Mouse (Mus musculus) frontal cortex, postnatal 36 days (tissue): ENCODE results near the gene Pxylp1.
A peak's percentile ranks its signal among the peaks of the same experiment; 100 is the strongest.

Experiments used
- DNase-seq, 2 experiments: peaks; one replicate each; pipeline ENCODE4 v3.0.0; 2022; ENCODE audit warnings: low spot score in 2 of 2

Pxylp1 gene

DNA sequence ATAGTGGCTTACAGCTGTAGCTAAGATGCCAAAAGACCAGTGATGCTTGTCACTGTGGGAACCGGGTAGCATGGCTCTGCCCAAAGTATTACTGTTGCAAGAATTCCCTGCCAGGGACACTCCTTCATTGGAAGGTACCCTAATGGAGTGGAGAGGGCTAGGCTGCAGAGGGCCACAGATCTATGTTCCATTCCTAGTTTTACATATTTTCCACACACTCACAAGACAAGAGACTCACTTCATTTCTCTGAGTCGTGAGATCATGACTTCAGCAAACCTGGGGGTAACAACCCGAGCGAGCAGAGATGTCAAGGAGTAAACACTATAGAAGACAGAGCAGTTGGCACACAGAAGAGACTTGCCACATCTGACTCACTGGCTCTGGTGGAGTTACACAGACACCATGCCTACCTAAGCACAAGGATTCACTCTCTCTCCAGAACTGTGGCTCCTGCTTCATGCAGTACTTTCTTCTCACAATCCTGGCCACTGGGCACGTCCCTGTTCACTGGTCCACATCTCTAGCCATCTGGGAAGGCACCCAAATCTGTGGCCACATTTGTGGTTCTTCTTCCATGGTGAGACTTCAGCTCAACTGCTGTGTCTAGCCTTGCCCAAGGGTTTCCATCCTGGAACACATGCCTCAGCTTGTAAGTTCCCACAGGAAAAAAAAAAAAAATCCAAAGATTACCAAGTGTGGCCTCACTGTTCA is 31.9 kb downstream of the Pxylp1 start:
- no peak for DNase-seq

DNA sequence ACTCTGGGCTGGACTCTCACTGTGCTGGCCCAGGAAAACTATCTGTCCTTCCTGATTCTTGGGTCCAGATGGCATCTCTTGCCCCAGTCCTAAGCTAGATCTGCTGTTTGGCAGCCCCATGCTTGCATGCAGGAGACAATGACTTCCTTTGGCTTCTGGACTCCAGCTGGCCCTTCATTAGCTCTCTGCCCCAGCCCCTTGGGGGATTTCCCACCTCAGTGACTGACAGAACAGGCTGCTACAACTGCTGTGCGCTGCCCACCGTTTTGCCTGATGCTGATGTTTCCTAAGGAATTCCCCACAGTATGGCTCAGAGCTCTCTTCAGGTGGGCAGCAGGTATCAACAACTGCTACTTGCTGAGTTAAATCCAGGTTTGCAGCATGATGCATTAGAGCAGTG is 33.4 kb downstream of the Pxylp1 start:
- DNase-seq = no peak

DNA sequence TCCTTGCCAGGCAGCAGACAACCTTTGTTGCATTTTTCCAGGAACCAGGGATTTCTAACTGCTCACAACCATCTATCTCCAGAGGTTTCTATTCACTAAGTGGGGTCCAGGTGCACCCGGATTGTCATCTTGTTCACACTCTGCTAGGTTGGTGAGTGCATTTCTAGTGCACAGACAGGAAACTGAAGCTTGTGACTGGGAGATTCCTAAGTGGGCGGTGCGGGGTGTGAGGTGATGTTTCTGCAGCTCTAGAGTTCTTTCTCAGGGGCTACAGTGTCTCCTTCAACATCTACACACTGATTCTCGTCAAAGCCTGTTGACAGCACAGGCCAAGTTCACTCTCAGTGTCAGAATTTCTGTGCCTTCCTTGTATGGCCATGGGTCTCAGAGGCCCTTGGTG is 34.6 kb downstream of the Pxylp1 start:
- no peak for DNase-seq

DNA sequence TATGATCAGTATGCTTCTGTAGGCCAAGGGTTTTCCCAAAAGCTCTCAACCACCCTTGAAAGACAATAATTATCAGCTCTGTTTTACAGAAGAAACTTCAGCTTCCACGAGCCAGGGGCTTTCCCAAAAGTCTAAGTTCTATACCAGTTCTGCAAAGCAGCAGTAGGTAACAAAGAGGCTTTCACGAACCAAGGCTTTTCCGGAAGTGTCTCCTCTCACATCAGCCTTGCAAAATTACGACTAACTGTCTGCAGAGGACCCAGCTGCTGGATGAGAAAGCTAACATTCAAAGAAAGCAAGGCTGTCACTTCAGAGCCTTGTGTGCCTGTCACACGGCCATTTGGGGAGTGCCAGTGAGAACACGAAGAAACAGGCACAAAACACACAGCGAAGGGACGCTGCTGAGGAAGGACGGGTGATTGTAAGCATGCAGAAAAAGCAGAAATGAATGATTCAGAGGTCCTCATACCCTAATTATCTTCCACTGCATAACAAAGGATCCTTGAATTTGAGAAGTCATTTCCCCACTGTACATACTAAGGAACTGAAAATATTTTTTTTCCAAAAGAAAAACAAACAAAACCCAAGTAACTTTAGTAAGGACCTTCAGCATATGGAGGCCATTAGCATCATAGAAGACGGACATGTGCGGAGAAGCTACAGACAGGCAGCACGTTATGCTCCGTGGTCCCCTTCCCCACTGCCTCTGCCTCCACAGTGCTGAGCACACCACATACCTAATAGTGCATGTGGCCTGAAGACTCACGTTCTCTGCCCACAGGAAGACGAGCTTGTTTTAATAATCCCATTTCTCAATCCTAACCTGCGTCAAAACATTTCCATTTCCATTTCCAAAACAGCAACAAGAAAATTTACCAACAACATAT is 38.9 kb downstream of the Pxylp1 start:
- no peak for DNase-seq

DNA sequence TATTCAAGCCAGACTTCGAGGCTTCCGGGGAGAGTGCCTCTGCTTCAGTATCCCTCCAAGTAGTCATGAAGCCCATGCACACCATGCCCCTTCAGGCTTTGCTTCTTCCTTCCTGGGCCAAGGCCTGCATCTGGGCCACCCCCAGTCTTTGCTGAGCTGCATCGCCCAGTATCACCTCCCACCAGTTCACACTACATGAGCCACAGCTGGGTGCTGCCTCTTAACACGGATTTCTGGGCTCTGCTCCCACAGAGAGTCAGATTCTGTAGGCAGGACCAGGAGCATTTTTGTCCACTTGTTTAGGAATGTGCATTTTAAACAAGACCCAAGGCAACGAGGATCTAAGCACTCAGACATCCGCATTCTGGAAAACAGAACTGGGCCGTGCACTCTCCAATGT is 40.8 kb downstream of the Pxylp1 start:
- DNase-seq = peak; percentile 68 to 77

DNA sequence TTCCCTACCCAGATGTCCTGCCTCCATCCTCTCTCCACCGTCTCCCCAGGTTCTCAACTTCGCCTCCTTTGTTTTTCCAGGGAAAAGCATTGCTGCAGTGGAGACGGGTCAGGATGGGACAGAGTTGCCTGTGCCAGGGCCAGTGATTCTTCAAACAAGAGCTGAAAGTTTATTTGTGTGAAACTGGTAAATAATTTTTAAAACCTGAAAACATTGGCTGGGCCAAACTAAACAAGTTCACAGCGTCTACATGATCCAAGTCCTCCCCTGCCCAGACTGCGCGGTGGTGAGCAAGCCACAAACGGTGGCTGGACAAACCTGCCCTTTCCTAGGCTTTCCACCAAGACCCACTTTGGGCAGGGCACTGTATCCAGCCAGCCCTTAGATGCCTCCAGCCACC is 41.4 kb downstream of the Pxylp1 start:
- DNase-seq = no peak

DNA sequence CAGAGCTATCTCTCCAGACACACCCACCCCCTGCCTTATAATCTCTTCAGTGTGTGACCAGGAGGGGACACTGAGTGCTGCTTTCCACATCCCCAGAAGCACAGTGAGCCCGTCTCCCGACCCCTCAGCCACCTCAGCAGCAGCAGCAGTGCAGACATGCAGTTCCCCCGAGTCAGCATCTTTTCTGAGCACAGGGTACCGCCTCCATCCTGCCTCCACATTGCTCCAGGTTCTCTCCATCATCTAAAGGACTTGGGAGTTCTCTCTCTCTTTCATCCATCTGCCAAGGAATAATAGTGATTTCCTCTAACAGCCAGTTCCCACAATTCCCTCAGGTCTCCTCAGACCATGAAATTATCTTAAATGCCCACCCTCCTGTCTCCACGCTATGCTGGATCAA is 43.5 kb downstream of the Pxylp1 start:
- DNase-seq = no peak

DNA sequence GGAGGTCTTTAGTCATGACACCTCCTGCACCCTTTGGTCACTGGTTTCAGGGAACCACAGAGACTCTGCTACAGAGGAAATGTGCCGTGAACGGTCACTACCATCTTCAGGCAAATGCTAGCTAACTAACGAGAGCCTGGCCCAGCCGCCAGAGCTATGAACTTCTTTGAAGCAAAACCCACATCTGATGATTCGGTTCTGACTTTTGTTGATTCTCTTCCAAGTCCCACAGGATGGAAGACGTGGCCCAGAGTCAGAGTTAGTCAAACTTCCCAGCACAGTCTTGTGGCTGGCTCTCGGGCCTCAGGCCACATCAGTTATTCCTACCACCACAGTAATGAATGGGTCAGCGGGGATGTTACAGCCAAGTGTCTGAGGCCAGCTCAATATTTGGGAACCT is 46.1 kb downstream of the Pxylp1 start:
- no peak for DNase-seq

DNA sequence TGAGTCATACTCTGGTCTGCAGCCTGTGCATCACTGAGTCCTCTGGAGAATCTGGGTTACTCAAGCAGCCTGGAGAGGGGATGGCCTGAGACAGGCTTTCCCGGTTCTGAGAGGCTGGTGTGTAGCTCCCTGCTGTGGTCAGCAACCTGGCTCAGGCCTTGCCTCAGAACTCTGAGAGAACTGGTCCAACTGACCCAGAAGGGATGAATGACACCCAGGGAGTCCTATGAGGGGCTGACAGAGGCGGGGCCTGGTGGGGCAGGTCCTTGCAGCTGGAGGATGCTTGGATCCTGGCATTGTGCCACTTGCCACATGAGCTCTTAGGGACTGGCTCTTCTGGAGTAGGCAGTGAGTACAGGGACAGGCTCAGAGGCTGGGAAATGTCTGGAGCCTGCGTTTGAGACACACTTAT is 47.7 kb downstream of the Pxylp1 start:
- DNase-seq = peak; percentile 60 to 70

DNA sequence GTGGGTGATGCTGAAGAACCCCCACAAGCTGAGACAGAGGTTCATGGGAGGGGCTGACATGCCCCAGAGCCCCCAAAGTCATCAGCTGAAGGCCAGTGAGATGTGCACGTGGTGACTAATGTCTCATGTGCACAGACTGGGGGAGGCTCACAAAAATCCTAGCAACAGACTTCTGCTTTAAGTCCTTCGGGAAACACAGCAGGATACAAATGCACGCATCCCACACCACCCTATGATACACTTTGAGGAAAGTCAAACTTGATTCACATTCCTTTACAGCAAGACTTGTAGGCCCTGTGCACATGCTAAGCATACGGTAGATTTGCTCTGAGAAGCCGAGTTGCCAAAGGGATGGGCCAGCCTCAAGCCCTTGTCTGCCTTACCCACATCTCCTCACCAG is 53.1 kb downstream of the Pxylp1 start:
- DNase-seq = peak in 1 of 2 experiments; percentile 49

DNA sequence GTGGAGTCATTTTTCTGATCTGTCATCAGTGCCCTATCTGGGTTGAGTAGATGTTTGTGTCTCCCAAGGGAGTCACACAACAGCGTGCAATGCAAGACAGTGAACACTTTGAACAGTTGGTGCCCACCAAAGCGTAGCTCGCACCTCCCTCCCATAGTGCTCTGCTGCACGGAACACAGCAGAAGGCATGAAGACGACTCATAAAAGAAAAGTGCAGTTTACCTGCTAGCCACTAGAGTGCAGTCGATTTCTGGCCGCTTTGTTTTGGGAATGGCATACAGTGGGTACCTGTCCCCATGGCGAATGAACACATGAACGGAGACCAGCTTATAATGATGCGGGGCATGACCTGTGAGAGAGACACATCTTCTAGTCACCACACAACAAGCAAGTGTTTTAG is 53.6 kb downstream of the Pxylp1 start:
- DNase-seq = peak in 1 of 2 experiments; percentile 65

DNA sequence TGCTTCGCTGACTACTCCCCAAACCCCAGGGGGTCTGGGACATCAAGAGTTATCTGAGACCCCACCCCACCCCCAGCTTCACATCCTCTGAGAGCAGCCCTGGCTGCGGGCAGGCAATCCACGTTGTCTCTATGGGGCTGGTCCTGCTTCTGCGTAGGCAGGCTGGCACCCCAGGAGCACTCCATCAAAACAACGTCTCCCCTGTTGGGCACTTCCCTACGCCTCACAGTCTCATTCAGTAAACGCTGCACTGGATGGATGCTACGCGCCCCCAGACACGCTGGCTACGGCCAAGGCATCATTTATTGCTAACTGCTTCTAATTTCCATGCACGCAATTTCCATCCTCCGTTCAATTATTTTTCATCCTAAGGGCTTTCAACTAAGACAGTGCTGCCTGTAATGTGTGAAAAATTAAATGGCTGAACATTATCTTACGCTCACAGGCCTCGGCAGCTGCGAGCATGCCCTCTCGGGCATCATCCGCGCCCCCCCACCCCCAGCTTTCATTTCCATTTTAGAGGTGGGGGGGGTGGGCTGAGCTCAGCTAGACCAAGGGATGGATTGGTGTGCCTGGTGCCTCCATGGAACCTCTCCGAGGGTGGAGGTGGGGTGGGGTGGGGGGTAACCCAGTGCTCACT is 54.6 kb downstream of the Pxylp1 start:
- no peak for DNase-seq

DNA sequence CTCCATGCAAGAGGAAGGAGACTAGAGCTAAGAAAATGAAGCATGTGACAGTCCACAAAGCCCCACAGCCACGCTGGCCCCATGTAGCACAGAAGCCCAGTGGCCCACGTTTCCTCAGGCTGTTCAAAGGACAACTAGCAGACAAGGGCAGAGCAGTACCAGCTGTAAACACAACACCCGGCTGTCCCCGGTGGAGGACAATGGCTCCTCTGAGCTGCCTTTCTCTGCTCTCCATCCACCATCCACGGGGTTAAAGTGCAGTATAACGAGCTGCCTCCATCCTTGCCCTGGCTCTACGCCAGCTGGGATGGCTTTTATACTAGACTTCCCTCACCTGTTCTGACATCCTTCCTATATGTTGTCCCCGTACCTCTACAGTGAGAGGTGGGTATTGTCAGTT is 55.5 kb downstream of the Pxylp1 start:
- DNase-seq = no peak

DNA sequence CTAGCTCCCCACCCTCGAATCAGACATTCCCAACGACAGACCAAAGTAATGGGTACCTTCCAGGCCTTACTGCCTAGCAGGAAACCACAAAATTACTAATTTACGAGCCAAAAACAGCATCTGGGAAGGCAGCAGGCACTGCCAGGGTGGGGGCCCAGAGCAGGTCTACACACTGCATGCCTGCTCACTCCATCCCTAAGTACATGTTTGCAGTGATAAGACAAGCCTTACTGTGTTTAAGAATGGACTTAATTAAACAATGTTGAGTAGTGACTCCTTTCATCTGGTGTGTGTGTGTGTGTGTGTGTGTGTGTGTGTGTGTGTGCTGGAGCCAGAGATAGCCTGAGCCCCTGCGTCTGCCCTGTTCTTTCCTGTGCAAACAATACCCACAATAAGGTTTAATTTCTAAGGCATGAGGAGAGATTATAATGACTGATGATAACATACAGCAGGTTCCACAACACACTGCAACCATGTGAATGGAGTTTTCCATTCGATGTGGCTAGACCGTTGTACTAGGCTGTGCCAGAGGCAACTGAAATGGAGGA is 57.0 kb downstream of the Pxylp1 start:
- no peak for DNase-seq

DNA sequence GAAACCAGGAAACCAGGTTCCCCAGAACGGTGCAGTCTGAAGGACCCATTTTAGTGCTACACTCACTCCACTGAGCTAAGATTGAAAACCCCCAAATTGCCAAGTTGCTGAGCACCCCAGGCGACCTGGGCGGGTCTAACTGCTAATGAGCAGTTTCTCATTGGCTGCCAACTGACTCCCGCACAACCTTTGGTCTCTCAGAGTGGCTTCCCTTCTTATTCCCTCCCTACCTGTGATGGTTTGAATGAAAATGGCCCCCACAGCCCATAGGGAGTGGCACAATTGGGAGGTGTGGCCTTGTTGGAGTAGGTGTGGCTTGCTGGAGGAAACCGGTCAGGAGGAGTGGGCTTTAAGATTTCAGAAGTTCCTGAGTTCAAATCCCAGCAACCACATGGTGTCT is 58.9 kb downstream of the Pxylp1 start:
- DNase-seq = no peak

DNA sequence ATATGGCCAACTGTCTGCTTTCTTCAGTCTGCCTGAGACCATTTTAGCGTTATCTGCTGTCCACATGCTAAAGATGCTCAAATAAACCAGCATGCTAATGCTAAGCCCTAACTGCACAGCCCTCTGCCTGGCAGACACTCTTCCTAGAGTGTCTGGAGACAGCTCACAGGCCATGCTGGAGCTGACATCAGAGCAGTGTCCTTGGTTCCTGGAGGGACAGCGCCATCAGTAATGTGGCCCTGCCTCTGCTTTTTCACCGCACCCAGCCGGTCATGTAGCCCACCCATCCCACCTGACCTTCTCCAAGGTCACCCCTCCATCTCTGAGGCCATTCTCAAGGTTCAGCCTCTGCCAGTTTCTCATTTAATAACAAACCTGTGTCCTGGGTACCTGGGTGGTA is 60.0 kb downstream of the Pxylp1 start:
- no peak for DNase-seq

DNA sequence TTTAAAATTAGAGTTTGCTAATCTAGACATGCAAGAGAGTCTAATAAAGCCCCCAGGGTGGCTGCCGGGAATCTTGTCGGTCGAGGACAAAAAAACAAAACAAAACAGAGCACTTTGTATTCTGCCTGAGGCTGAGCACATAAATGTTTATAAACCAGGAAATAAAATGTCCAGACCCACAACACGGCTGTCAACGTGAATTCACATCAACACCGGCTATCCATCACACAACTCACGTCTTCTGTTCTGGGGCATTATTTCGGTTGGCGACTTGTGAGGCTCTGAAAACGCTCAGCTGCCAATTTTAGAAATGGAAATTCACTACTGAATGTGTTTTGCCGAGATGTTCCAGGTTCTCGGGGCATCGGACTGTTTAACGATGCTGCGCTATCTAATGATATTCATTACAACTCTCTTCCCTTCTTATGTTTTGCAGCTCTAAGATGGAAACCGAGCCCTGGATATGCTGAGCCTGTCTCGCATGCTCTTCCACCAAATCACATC is 61.6 kb downstream of the Pxylp1 start:
- DNase-seq = no peak

DNA sequence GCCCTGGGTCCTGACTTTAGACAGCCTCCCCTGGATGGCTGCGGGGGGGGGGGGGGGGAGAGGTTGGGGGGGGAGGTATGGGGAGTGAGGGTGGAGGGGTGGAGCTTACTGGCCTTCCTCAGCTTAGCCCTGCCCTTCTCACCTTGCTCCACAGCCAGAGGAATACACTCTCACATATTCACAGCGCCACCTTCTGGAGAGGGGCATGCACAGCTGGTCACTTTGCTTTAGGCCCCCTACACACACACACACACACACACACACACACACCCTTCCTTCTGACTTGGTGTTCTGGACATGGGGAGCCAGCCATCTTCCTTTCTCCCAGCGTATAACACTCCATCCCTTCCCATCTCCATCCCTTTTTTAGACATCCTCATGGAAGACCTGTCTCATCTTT is 62.8 kb downstream of the Pxylp1 start:
- DNase-seq = no peak

DNA sequence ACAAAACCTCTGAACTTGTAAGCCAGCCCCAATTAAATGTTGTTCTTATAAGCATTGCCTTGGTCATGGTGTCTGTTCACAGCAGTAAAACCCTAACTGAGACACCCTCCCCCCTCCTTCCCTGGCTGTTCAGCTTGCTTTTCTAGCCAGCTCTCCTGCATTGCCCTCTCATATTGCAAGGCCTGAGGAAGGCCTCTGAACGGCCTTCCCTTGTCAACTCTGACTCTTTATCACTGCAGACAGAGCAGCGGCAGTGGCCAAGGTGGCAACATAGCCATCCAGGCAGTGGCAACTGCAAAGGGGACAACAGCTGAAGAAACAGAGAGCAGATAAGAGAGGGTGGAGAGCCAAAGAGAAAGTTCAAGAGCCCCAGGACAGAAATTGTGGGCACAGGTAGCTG is 64.4 kb downstream of the Pxylp1 start:
- no peak for DNase-seq

DNA sequence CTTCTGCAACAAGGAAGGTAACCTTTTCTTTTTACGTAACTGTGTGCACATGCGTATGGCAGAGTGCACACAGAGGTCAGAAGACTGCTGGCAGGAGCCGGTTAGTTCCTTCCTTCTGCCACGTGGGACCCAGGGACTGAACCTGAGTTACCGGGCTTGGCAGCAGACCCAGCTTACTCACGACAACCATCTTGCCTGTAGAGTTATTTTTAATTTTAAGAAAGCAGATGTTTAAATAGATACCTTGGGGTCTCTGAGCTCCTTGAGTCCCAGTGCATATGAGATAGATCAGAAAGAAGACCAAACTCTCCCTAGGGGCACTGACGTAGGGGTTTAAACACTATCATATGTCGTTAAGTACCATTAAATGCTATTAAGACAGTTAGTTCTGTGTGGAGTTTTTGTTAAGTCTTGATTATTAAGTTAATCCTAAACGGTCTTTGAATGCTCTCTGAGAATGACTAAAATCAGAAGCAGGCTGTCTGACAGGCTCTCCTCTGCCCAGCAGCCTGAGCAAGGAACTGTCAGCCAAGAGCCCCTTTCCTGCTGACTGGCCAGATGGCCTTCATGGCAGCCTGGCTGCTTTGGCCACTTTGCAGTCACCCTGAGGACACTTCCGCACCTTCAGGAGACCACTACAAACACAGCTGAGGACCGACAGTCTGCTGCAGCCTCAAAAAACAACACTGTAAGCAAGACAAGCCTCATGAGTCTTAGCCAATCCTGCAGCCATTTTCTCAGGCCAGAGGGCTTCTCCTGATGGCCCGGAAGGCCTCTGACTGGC is 65.3 kb downstream of the Pxylp1 start:
- DNase-seq = no peak

DNA sequence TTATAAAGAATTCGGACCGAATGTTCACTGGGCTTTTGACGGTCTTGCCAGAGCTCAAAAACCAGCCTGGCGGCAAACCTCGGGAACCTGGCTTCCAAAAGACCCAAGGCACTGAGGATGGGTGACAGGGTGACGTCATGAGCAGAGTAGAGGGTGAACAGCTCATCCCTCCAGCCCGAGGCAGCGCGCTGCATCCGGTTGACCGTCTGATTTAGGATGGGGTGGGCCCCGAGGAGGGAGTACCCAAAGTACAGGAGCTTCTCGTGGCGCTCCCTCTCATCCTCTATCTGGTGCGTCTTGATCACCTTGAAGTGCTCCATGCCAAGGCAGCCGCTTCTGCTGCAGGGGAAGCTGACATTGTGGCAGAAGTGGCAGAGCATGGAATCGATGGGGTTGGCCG is 67.6 kb downstream of the Pxylp1 start:
- DNase-seq = no peak
